Mouse (Mus musculus): ENCODE measurements around the gene Hip1. TPM values are rescaled to one million over a fixed set of nuclear protein-coding genes. Genes with fewer than 3 reads are reported as not detected.
A peak's percentile ranks its signal among the peaks of the same experiment; 100 is the strongest.

Hip1 gene
- total RNA-seq, 1 experiment: 42.9 TPM

DNA sequence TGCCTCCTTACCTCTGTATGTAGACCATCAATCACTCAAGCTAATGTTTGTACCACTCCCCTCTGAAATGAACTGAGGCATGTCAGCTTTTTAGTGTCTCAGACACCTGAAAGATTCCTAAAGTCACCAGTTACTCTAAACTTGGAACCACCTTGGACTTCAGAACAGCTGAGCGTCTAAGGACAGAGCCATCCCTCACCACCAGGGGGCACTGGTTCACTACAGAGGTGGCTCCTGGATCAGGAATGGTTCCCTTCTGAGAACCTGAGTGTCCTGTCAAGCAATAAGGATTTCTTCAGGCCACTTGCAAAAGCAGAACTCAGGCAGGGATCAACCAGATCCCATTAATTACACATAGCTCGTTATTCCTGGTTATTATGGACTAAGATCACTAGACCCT is 144.7 kb downstream of the Hip1 start:
- H3K4me1 ChIP-seq (ENCODE audit: control insufficient read depth in 2 of 2, insufficient read depth in 2 of 2, low read length in 2 of 2, poor library complexity in 1 of 2): peaks cover 0 to 2% of the 10 kb centered on the region in 2 experiments; a peak in 1 of 4 replicates
- no peak for TF ChIP-seq MAFK (IDR thresholded peaks at IDR 0.05; ENCODE audit: insufficient read depth, low read depth, low read length)
- no peak for TF ChIP-seq ZNF384 (IDR thresholded peaks at IDR 0.05; ENCODE audit: low read depth, low read length)
- no peak for TF ChIP-seq HCFC1 (IDR thresholded peaks at IDR 0.05; ENCODE audit: borderline replicate concordance, insufficient read depth, low read length)
- TF ChIP-seq ZC3H11A (IDR thresholded peaks at IDR 0.05; ENCODE audit: borderline replicate concordance, low read depth, low read length): peak; percentile 56; the same call in 1 of the 2 replicates
- DNase-seq (ENCODE audit: low read depth, low spot score): peak; percentile 80
- in situ Hi-C loops (cut with MboI; ENCODE audit: low sequenced_read_pairs in 2 of 2, unreplicated experiment in 2 of 2): loop anchor here (10.0 to 25.0 kb wide), 3 partner anchors 212 to 365 kb away; no protein-coding TSS in a partner anchor
- no peak overlapping the region for H3K4me3 ChIP-seq (ENCODE audit: insufficient read depth in 1 of 2, low read depth in 1 of 2, low read length in 2 of 2, poor library complexity in 1 of 2, severe bottlenecking in 1 of 2)
- H3K27ac ChIP-seq (ENCODE audit: insufficient read depth, low read depth, low read length, poor library complexity, severe bottlenecking): no peak overlapping the region
- H3K36me3 ChIP-seq (ENCODE audit: control insufficient read depth, insufficient read depth, low read length, poor library complexity, severe bottlenecking): no peaks in the 10 kb centered on the region
- no peaks in the 10 kb centered on the region for H3K9me3 ChIP-seq (ENCODE audit: control insufficient read depth, insufficient read depth, low read depth, low read length)
- H3K9ac ChIP-seq (ENCODE audit: insufficient read depth, low read depth, low read length, poor library complexity, severe bottlenecking): no peak overlapping the region

DNA sequence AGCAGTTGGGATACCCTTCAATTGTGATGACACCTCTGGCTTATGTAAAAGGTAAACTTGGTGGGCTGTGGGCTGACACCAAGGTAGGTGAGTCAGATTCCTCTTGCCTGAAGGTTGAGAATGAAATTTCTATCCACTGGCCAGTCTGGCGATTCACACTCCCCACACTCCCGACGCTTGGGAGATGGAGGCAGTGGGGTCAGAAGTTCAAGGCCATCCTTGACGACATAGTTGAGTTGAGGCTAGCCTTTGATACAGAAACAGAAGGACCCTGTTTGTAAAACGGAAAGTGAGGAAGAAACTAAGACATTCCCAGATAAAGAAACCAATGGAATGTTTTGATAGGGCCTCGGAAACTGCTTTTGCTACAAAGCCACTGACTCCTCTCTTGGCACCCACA is 145.5 kb downstream of the Hip1 start:
- H3K9me3 ChIP-seq (ENCODE audit: control insufficient read depth, insufficient read depth, low read depth, low read length): no peaks in the 10 kb centered on the region
- no peak overlapping the region for H3K4me3 ChIP-seq (ENCODE audit: insufficient read depth in 1 of 2, low read depth in 1 of 2, low read length in 2 of 2, poor library complexity in 1 of 2, severe bottlenecking in 1 of 2)
- TF ChIP-seq ZC3H11A (IDR thresholded peaks at IDR 0.05; ENCODE audit: borderline replicate concordance, low read depth, low read length) (no peak), ZNF384 (IDR thresholded peaks at IDR 0.05; ENCODE audit: low read depth, low read length) (no peak), CHD2 (IDR thresholded peaks at IDR 0.05; ENCODE audit: low read depth, low read length) (no peak), HCFC1 (IDR thresholded peaks at IDR 0.05; ENCODE audit: borderline replicate concordance, insufficient read depth, low read length) (no peak), MAFK (IDR thresholded peaks at IDR 0.05; ENCODE audit: insufficient read depth, low read depth, low read length) (no peak)
- H3K4me1 ChIP-seq (ENCODE audit: control insufficient read depth in 2 of 2, insufficient read depth in 2 of 2, low read length in 2 of 2, poor library complexity in 1 of 2): peaks cover 0 to 2% of the 10 kb centered on the region in 2 experiments; a peak in 1 of 4 replicates
- no peak overlapping the region for H3K9ac ChIP-seq (ENCODE audit: insufficient read depth, low read depth, low read length, poor library complexity, severe bottlenecking)
- no peaks in the 10 kb centered on the region for H3K36me3 ChIP-seq (ENCODE audit: control insufficient read depth, insufficient read depth, low read length, poor library complexity, severe bottlenecking)
- no peak overlapping the region for H3K27ac ChIP-seq (ENCODE audit: insufficient read depth, low read depth, low read length, poor library complexity, severe bottlenecking)
- in situ Hi-C loops (cut with MboI; ENCODE audit: low sequenced_read_pairs in 2 of 2, unreplicated experiment in 2 of 2): no loop called here
- DNase-seq (ENCODE audit: low read depth, low spot score): no peak

GRCm38 (mm10) chr5:135395826-135396225 is 149.1 kb downstream of the Hip1 start:
- DNase-seq (ENCODE audit: low read depth, low spot score): peak; percentile 52
- no peak overlapping the region for H3K27ac ChIP-seq (ENCODE audit: insufficient read depth, low read depth, low read length, poor library complexity, severe bottlenecking)
- H3K9me3 ChIP-seq (ENCODE audit: control insufficient read depth, insufficient read depth, low read depth, low read length): no peaks in the 10 kb centered on the region
- no peak overlapping the region for H3K9ac ChIP-seq (ENCODE audit: insufficient read depth, low read depth, low read length, poor library complexity, severe bottlenecking)
- H3K4me3 ChIP-seq (ENCODE audit: insufficient read depth in 1 of 2, low read depth in 1 of 2, low read length in 2 of 2, poor library complexity in 1 of 2, severe bottlenecking in 1 of 2): no peak overlapping the region
- TF ChIP-seq CHD2 (IDR thresholded peaks at IDR 0.05; ENCODE audit: low read depth, low read length): no peak
- TF ChIP-seq ZNF384 (IDR thresholded peaks at IDR 0.05; ENCODE audit: low read depth, low read length): no peak
- TF ChIP-seq MAFK (IDR thresholded peaks at IDR 0.05; ENCODE audit: insufficient read depth, low read depth, low read length): no peak
- TF ChIP-seq ZC3H11A (IDR thresholded peaks at IDR 0.05; ENCODE audit: borderline replicate concordance, low read depth, low read length): no peak
- no peak for TF ChIP-seq HCFC1 (IDR thresholded peaks at IDR 0.05; ENCODE audit: borderline replicate concordance, insufficient read depth, low read length)
- H3K4me1 ChIP-seq (ENCODE audit: control insufficient read depth in 2 of 2, insufficient read depth in 2 of 2, low read length in 2 of 2, poor library complexity in 1 of 2): peaks cover 0 to 2% of the 10 kb centered on the region in 2 experiments; a peak in 1 of 4 replicates
- in situ Hi-C loops (cut with MboI; ENCODE audit: low sequenced_read_pairs in 2 of 2, unreplicated experiment in 2 of 2): no loop called here
- peaks cover 13% of the 10 kb centered on the region for H3K36me3 ChIP-seq (ENCODE audit: control insufficient read depth, insufficient read depth, low read length, poor library complexity, severe bottlenecking)

- TF ChIP-seq ZNF384 (IDR thresholded peaks at IDR 0.05; ENCODE audit: low read depth, low read length) (peak; percentile 73; the same call in 1 of the 2 replicates), MAFK (IDR thresholded peaks at IDR 0.05; ENCODE audit: insufficient read depth, low read depth, low read length) (no peak), HCFC1 (IDR thresholded peaks at IDR 0.05; ENCODE audit: borderline replicate concordance, insufficient read depth, low read length) (peak; percentile 66; the same call in 1 of the 2 replicates), ZC3H11A (IDR thresholded peaks at IDR 0.05; ENCODE audit: borderline replicate concordance, low read depth, low read length) (no peak), CHD2 (IDR thresholded peaks at IDR 0.05; ENCODE audit: low read depth, low read length) (no peak)
- Histone ChIP-seq H3K9ac (ENCODE audit: insufficient read depth, low read depth, low read length, poor library complexity, severe bottlenecking) (peak within 1 kb of the TSS; percentile 96), H3K27ac (ENCODE audit: insufficient read depth, low read depth, low read length, poor library complexity, severe bottlenecking) (0 out of 2 replicates have a peak within 1 kb of the TSS, but pooled peaks have one; percentile 17), H3K36me3 (ENCODE audit: control insufficient read depth, insufficient read depth, low read length, poor library complexity, severe bottlenecking) (peaks cover 22% of the 10 kb centered on the region), H3K4me1 (ENCODE audit: control insufficient read depth in 2 of 2, insufficient read depth in 2 of 2, low read length in 2 of 2, poor library complexity in 1 of 2) (peaks cover 0 to 2% of the 10 kb centered on the region in 2 experiments; a peak in 1 of 4 replicates), H3K9me3 (ENCODE audit: control insufficient read depth, insufficient read depth, low read depth, low read length) (no peaks in the 10 kb centered on the region), H3K4me3 (ENCODE audit: insufficient read depth in 1 of 2, low read depth in 1 of 2, low read length in 2 of 2, poor library complexity in 1 of 2, severe bottlenecking in 1 of 2) (peak within 1 kb of the TSS; percentile 87 to 90)
- DNase-seq (ENCODE audit: low read depth, low spot score): peak; percentile 63
- in situ Hi-C loops (cut with MboI; ENCODE audit: low sequenced_read_pairs in 2 of 2, unreplicated experiment in 2 of 2): no loop called here
Observed at GRCm38 (mm10) chr5:135394004-135394823, 150.7 kb downstream of the Hip1 start, which contains the start of gene Pom121. TSS of gene Pom121 (minus strand) at chr5:135394546.
